Mouse (Mus musculus): ENCODE data around the gene Pitpna.

GRCm38 (mm10) chr11:75551321-75551720 lies 36.6 kb upstream of the Pitpna start:
- no peak for TF ChIP-seq CTCF (IDR thresholded peaks at IDR 0.05; ENCODE audit: low read depth)
- no peak for TF ChIP-seq EP300 (IDR thresholded peaks at IDR 0.05; ENCODE audit: low read depth)

Data from liver, postnatal 0 days (tissue).